Mouse (Mus musculus) stomach, postnatal 0 days (tissue): ENCODE measurements around the gene Btg1.

Experiments used
- CTCF ChIP-seq: IDR thresholded peaks from 2 replicates; pipeline ENCODE4 v1.5.1; 2016; ENCODE audit warnings: antibody characterized with exemption, low read depth, mild to moderate bottlenecking, moderate library complexity
- EP300 ChIP-seq: optimal IDR thresholded peaks from 2 replicates; pipeline ENCODE3; 2016; ENCODE audit warnings: antibody characterized with exemption

DNA sequence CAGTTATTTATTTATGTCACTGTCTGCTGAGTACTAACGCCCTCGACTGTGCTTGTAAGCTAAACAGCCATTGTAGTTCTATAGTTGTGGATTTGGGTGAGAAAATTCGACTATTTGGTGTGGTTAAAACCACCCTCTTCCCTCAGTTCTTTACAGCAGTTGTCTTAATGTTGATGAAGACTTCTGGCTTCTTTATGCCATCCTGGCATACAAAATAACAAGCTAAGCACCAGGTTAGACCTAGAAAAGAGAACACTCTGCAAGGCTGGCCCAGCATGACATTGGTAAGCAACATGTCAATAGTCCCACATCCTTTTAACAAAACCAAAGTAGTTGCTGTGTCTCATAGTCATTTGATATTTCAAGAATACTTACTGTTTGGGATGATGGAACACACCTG lies 14.5 kb upstream of the Btg1 start:
- TF ChIP-seq CTCF (no peak), EP300 (no peak)
